ENCODE assay signal across 22 mouse cellular contexts in genomic region chr15:85564034-85564769, GRCm38 (mm10). TPM values are rescaled to one million over a fixed set of nuclear protein-coding genes. Genes with fewer than 3 reads are reported as not detected.
DNase-seq lines count a peak whose midpoint lies in the region; ATAC-seq lines count a peak whose summit lies in the region.
"Had no signal": no experiment of that assay in that cellular context is flagged by ENCODE, and none has a peak within 500 bp of the region (broad histone marks: within the 10 kb centered on the region; RNA-seq: fewer than 3 reads in every experiment).

No protein-coding gene starts in this region.

- no peaks in the 10 kb centered on the region for H3K36me3 ChIP-seq in hindbrain, embryonic 15.5 days
- H3K36me3 ChIP-seq in hindbrain, embryonic 11.5 days (ENCODE audit: control insufficient read depth, insufficient read depth, low read length) = no peaks in the 10 kb centered on the region
- H3K36me3 ChIP-seq in neural tube, embryonic 13.5 days = no peaks in the 10 kb centered on the region
- H3K36me3 ChIP-seq: embryonic facial prominence, embryonic 10.5 days; heart, embryonic 12.5 days; hindbrain, embryonic 12.5 days; intestine, embryonic 15.5 days; liver, embryonic 13.5 days had no signal

- no peak overlapping the region for H3K4me3 ChIP-seq in hindbrain, embryonic 15.5 days
- no peak overlapping the region for H3K4me3 ChIP-seq in hindbrain, embryonic 11.5 days (ENCODE audit: low read depth, low read length)
- no peak overlapping the region for H3K4me3 ChIP-seq in neural tube, embryonic 13.5 days
- H3K4me3 ChIP-seq: embryonic facial prominence, embryonic 10.5 days; heart, embryonic 12.5 days; hindbrain, embryonic 12.5 days; intestine, embryonic 15.5 days; liver, embryonic 13.5 days had no signal

- no peak overlapping the region for H3K9ac ChIP-seq in hindbrain, embryonic 15.5 days
- no peak overlapping the region for H3K9ac ChIP-seq in hindbrain, embryonic 11.5 days (ENCODE audit: low read depth, low read length)
- H3K9ac ChIP-seq in neural tube, embryonic 13.5 days = no peak overlapping the region
- H3K9ac ChIP-seq: forebrain, postnatal 0 days; heart, embryonic 12.5 days; hindbrain, embryonic 12.5 days; intestine, embryonic 15.5 days; liver, embryonic 13.5 days had no signal

- peaks cover 22% of the 10 kb centered on the region for H3K4me1 ChIP-seq in hindbrain, embryonic 15.5 days (replicated peaks)
- H3K4me1 ChIP-seq in hindbrain, embryonic 11.5 days (replicated peaks; ENCODE audit: control insufficient read depth, insufficient read depth, low read length) = peaks cover 6% of the 10 kb centered on the region; the same call in 1 of the 2 replicates
- H3K4me1 ChIP-seq in neural tube, embryonic 13.5 days (replicated peaks) = peaks cover 53% of the 10 kb centered on the region
- H3K4me1 ChIP-seq: intestine, embryonic 15.5 days; liver, embryonic 13.5 days had no signal

- DNase-seq in hindbrain, embryonic 11.5 days (ENCODE audit: low spot score) = no peak
- peak; percentile 27 to 48 for DNase-seq in kidney, postnatal 36 days
- DNase-seq in kidney, adult 9 months = no peak
- no peak for DNase-seq in neural tube, embryonic 10.5 days (ENCODE audit: extremely low spot score, low spot score)
- no peak for DNase-seq in ovary, postnatal 14 days (ENCODE audit: low spot score)
- DNase-seq: adrenal gland, postnatal 36 days; cerebellum, adult 9-11 months; forebrain, postnatal 0 days; gastrocnemius, postnatal 25 days; heart, adult 18-20 months; heart, postnatal 10 days; liver, embryonic 13.5 days; lung, adult 2 months; spleen, adult 18-20 months had no signal

- 68% methylated on average over 13 of the region's 13 CpGs for WGBS in hindbrain, embryonic 15.5 days
- WGBS in hindbrain, embryonic 11.5 days = 84% methylated on average over 13 of the region's 13 CpGs
- 81% methylated on average over 13 of the region's 13 CpGs for WGBS in neural tube, embryonic 13.5 days

- H3K27ac ChIP-seq in hindbrain, embryonic 15.5 days (replicated peaks) = peak overlapping the region; percentile 16; the same call in 1 of the 2 replicates
- H3K27ac ChIP-seq in hindbrain, embryonic 11.5 days (ENCODE audit: low read depth, low read length) = no peak overlapping the region
- H3K27ac ChIP-seq in neural tube, embryonic 13.5 days (replicated peaks) = peak overlapping the region; percentile 30; the same call in 1 of the 2 replicates
- H3K27ac ChIP-seq: embryonic facial prominence, embryonic 10.5 days; hindbrain, embryonic 12.5 days; intestine, embryonic 15.5 days; liver, embryonic 13.5 days; macrophage had no signal

- H3K4me2 ChIP-seq in hindbrain, embryonic 15.5 days = no peak overlapping the region
- H3K4me2 ChIP-seq in hindbrain, embryonic 11.5 days (replicated peaks; ENCODE audit: low read depth, low read length) = no peak overlapping the region
- H3K4me2 ChIP-seq in neural tube, embryonic 13.5 days = no peak overlapping the region
- H3K4me2 ChIP-seq: heart, embryonic 12.5 days; hindbrain, embryonic 12.5 days; intestine, embryonic 15.5 days; liver, embryonic 13.5 days had no signal

- no peaks in the 10 kb centered on the region for H3K9me3 ChIP-seq in hindbrain, embryonic 15.5 days
- no peaks in the 10 kb centered on the region for H3K9me3 ChIP-seq in hindbrain, embryonic 11.5 days (ENCODE audit: control insufficient read depth, low read length)
- H3K9me3 ChIP-seq in neural tube, embryonic 13.5 days = peaks cover 6% of the 10 kb centered on the region; the same call in 1 of the 2 replicates
- H3K9me3 ChIP-seq: embryonic facial prominence, embryonic 10.5 days; hindbrain, embryonic 12.5 days; intestine, embryonic 15.5 days; liver, embryonic 13.5 days had no signal

- H3K27me3 ChIP-seq in hindbrain, embryonic 15.5 days = no peaks in the 10 kb centered on the region
- H3K27me3 ChIP-seq in hindbrain, embryonic 11.5 days (ENCODE audit: control insufficient read depth, insufficient read depth, low read length) = no peaks in the 10 kb centered on the region
- no peaks in the 10 kb centered on the region for H3K27me3 ChIP-seq in neural tube, embryonic 13.5 days
- H3K27me3 ChIP-seq: hindbrain, embryonic 12.5 days; intestine, embryonic 15.5 days; liver, embryonic 13.5 days; Patski had no signal

- no peak for ATAC-seq in hindbrain, embryonic 15.5 days (ENCODE audit: low FRiP score, low read depth)
- no peak for ATAC-seq in hindbrain, embryonic 11.5 days (ENCODE audit: low FRiP score)
- no peak for ATAC-seq in neural tube, embryonic 13.5 days (ENCODE audit: low read depth)
- ATAC-seq: intestine, embryonic 15.5 days; Patski had no signal

RNA-seq across cellular contexts. Expression of gene Wnt7b, which starts 18.1 kb away (rescaled TPM):
- polyA plus RNA-seq in hindbrain, embryonic 15.5 days (2015; fragmentation: Nextera tagmentation; extraction: Ambion mirVana) = 28.8 and 42.8 TPM in 2 replicates
- 61.6 and 79.7 TPM in 2 replicates for polyA plus RNA-seq in hindbrain, embryonic 11.5 days (2014; fragmentation: Nextera tagmentation; extraction: Ambion mirVana)
- 34.2 and 37.7 TPM in 2 replicates for polyA plus RNA-seq in neural tube, embryonic 13.5 days (2015; fragmentation: Nextera tagmentation; extraction: Ambion mirVana)
- polyA plus RNA-seq: macrophage had no signal

Comparison
In these comparisons a context has a peak if more than half of its experiments do, and no peak if none do; other contexts are left out.
1. DNase-seq: peak in kidney, postnatal 36 days (2 of 2); none in hindbrain, embryonic 11.5 days (single experiment), kidney, adult 9 months (single experiment), neural tube, embryonic 10.5 days (single experiment) and ovary, postnatal 14 days (single experiment).